Mouse (Mus musculus) small intestine, adult 2 months (tissue): ENCODE results near the gene Rps26.

Source experiments
- CTCF ChIP-seq: fragments of 200-500 bp; IDR thresholded peaks from 2 replicates; pipeline ENCODE4 v1.5.1; 2012; ENCODE audit warnings: low read depth, mild to moderate bottlenecking, control low read depth, inconsistent platforms, low read length, moderate library complexity, mixed read lengths; ENCODE audit not compliant: insufficient replicate concordance, insufficient read length; ENCODE audit errors: extremely low read depth
- POLR2A ChIP-seq: fragments of 200-500 bp; IDR thresholded peaks from 2 replicates; pipeline ENCODE4 v1.6.1; 2012; ENCODE audit warnings: low read depth, mild to moderate bottlenecking, control low read depth, inconsistent platforms, low read length, moderate library complexity

DNA sequence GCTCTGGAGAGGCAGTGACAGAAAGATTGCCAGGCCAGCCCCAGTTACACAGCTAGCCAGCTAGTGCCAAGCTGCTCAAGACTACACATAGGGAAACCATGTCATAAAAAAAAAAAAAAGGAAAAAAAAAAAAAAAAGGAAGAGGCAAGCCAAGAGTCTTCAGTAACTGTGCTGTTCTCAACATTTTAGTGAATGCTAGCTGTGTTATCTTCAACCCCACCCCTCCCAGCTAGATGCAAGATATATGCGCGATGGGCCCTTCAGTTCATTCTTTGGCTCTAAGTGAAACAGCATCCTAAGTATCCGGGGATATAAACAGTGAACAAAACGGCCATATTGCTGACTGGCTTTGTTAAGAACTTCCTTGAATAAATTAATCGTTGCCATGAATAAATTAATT is 33.8 kb downstream of the Rps26 start:
- TF ChIP-seq CTCF (no peak), POLR2A (no peak)
